Mouse (Mus musculus): Measurements from ENCODE around the gene 4930562C15Rik.

DNA sequence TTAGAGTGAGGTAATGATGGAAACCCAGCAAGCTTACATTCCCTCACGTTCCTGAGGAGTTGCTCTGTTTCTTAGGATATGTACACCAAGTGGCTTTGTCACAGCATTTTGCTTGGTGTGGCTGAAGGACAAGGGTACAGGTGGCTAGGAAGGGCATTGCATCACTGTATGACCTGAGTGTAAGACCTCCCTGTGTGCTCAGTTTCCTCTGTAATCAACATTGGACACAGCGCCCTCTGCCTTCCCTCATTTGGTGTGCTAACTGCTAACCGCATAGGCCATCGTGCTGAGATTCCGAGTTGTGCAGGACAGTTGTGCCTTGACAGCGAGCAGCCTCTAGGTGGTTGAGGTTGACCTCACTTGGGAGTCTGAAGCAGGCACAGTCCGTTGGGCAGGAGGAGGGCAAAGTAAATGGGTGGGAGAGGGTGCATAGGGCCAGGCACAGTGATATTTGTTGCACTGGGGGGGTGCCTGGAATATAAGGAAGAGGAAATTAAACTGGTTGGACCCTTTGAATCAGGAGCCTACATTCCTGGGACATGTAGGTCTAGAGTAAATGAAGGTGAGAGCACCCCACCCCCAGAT is 62.0 kb downstream of the 4930562C15Rik start:
- peak in 2 of 3 experiments; percentile 17 to 20; a peak in 2 of 6 replicates for TF ChIP-seq CTCF (IDR thresholded peaks at IDR 0.05 in 2 of 3, conservative IDR thresholded peaks at IDR 0.05 in 1 of 3; ENCODE audit: control insufficient read depth in 1 of 3, insufficient read depth in 1 of 3, low read depth in 2 of 3, low read length in 3 of 3, poor library complexity in 1 of 3, severe bottlenecking in 1 of 3)
- TF ChIP-seq EP300 (IDR thresholded peaks at IDR 0.05; ENCODE audit: low read depth in 1 of 2, low read length in 2 of 2): no peak
- TF ChIP-seq MEF2A (IDR thresholded peaks at IDR 0.05; ENCODE audit: extremely low read depth, insufficient replicate concordance, low read depth, low read length, poor library complexity, severe bottlenecking): no peak
- TF ChIP-seq JUND (IDR thresholded peaks at IDR 0.05; ENCODE audit: low read depth, low read length): no peak
- no peak for TF ChIP-seq ZNF384 (IDR thresholded peaks at IDR 0.05; ENCODE audit: low read depth, low read length)
- TF ChIP-seq GATA1 (IDR thresholded peaks at IDR 0.05; ENCODE audit: low read depth, low read length): no peak
- TF ChIP-seq POLR2AphosphoS2 (IDR thresholded peaks at IDR 0.05; ENCODE audit: low read length): no peak
- no peak for TF ChIP-seq SMC3 (IDR thresholded peaks at IDR 0.05; ENCODE audit: low read depth, low read length)
- no peak for TF ChIP-seq TBP (IDR thresholded peaks at IDR 0.05; ENCODE audit: low read depth, low read length)
- TF ChIP-seq MAFK (IDR thresholded peaks at IDR 0.05; ENCODE audit: borderline replicate concordance, low read depth, low read length): no peak
- TF ChIP-seq MYB (IDR thresholded peaks at IDR 0.05; ENCODE audit: low read depth, low read length): no peak
- no peak for TF ChIP-seq POLR2A (IDR thresholded peaks at IDR 0.05; ENCODE audit: control insufficient read depth in 1 of 2, insufficient read depth in 1 of 2, low read depth in 1 of 2, low read length in 2 of 2, poor library complexity in 1 of 2)
- no peak for TF ChIP-seq GABPA (IDR thresholded peaks at IDR 0.05; ENCODE audit: low read depth, low read length)
